Mouse (Mus musculus): ENCODE results near the gene Limd2.
A peak's percentile ranks its signal among the peaks of the same experiment; 100 is the strongest.
"Not testable (repeated sequence)": the region's sequence is repeated elsewhere in the genome, so short reads cannot be mapped to it uniquely, and the experiment has no call there.

The Limd2 gene

DNA sequence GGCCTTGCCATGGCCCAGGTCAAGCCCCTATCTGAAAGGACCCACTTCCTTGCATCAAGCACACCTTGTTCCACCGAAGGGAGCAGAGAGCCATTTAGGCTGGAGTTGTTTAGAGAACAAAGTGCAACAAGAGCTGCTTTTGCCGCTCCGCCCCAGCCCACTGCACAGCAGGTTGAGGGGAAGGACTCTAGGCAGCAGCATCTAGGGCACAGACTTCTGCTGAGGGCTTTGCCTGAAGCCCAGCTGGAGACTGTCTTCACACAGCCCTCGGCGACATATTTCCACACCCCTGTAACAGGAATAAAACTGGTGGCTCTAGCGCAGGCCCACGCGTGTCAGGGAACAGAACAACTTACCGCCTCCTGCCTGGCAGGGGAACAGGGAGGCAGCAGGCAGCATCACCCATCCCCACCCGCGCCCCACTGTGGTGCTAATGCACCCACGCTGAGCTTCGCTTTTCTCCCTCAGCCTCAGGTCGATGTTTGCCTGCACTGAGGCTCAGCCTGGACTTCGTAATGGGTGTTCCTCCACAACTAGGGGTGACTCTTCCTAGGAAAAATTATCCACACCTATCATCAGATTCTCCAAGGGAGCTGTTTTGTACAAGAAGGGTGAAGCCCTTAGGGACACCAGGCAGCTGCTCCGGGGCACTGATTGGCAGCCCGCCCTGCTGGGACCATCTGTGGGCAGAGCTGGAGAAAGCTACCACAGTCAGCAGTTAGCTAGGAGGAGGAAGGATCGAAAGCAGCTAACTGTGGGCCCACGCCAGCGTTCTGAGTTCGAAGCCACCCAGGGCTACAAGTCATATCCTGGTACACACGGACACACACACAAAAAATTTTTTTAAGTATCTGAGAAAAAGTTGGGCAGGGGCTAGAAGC is at the start of gene Limd2, which contains the start of gene Gm10840:
Gene Limd2, minus strand, starts transcription at position 20 of the 881 bp plus-strand sequence.
Gene Gm10840, plus strand, starts transcription at position 10 of the 881 bp plus-strand sequence.
- no peak for DNase-seq (ENCODE audit: extremely low read depth, low read depth, low spot score)

DNA sequence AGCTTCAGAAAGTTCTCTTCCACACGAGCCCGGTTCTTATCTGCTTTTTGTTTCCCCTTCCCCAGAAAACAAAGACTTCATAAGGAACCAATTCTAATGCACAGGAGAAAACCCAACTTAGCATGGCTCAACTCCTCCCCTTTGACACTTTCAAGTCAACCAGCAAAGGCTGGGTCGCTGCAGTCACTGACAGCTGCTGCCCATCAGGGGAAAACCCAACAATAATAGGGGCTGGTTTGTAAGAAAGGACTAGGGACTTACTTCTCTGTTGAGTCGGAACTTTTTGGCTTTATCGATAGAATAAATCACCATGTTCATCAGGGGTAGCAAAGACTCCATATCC is 41.4 kb upstream of the Limd2 start, which contains the start of gene Strada:
Gene Strada, minus strand, starts transcription at position 46 of the 343 bp plus-strand sequence.
- DNase-seq (ENCODE audit: extremely low read depth, low read depth, low spot score): no peak

DNA sequence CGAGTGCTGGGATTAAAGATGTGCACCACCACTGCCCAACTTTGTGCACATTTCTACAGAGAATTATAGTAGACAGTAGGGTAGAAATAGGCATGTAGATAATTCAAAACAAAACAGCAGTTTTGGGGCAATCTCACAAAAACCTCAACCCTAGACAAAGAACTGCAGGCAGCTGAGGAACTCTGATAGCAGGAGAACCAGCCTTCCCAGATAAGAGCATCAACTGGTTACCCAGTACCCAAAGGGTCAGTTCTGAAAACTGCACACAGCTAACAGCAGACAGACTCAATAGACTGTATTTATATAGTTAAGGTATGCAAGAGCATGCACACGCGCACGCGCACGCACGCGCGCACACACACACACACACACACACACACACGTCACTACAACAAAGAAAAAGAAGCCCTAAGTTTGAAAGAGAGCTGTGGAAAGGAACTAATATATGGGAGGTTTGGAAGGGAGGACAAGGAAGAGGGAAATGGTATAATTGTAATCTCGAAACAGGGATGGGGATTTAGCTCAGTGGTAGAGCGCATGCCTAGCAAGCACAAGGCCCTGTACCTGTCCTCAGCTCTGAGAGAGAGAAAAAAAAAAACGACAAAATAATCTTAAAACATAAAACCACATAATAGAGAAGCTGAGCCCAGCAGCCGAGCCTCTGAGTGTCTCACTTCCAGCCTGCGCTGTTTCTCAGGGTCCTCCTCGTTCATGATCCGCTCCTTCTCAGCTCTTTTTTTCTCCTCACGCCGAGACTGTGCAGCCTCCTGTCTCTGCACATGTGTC is 40.9 kb upstream of the Limd2 start:
- no peak for DNase-seq (ENCODE audit: extremely low read depth, low read depth, low spot score)

DNA sequence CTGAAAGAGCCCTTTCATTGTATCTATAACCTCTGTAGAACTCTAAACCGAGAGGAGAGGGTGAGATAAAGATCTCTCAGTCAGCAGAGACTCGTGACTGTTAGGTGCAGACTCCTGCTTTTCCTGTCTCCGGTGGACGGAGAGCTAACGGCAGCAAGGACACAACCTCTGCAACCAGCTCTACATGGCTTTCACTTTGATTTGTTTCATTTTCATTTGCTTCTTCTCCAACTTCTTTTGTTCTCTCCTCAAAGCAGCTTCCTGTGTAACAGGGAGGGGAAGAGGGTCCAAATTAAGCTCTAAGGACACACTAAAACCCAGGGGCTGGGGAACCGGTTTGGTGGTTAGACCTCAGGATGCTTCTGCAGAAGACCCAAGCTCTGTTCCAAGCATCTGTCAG is 40.1 kb upstream of the Limd2 start:
- no peak for DNase-seq (ENCODE audit: extremely low read depth, low read depth, low spot score)

DNA sequence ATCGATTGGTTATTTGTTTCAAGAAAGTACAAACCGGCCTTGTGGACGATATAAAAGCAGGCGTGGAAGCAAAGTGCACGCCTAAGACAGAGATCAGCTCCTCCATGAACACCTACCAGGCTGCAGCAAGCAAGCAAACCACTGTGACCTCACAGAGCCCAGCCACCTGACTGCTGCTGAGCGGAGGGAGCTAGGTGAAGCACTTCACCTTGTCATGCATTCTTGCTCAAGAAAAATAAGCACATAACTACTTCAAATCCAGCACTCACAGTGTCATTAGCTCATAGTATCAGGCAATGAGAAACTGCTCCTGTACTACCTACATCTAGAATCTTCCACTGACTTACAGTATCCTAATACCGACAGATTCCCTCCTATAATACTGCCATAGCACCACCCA is 39.3 kb upstream of the Limd2 start:
- not testable (repeated sequence) for DNase-seq (ENCODE audit: extremely low read depth, low read depth, low spot score)

DNA sequence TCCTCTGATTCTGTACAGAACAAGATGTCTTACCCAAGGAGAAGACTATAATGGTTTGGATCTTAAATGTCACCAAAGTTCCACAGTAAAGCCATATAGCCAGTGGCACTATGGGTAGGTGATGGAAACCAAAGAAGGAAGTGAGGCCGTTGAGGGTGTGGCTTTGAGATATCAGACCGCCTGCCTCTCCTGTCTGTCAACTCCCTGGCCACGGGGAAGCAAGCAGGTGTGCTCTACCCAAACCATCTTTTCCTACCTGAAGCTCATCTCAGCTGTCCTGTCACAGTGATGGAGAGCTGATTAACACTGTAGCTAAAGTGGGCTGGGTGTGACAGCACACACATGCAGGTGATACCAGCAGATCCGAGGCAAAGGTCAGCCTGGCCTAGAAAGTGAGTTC is 37.6 kb upstream of the Limd2 start:
- DNase-seq (ENCODE audit: extremely low read depth, low read depth, low spot score): no peak

DNA sequence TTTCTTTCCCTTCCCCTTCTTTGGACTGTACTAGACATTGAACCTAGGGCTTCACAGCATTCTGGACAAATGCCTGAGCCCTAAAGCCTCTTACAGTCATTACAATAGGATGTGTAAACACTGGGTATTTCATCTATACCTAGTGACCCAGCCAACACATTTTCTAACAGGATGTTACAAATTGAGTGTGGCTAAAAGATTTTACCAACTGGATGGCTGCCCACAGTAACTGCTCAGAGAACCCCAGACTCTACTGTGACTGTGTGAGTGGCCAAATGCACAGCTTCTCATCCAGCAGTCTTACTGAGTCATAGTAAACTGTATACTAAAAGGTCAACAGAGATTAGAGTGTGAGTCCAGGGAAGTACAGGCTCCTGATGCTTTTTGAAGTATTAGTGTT is 34.7 kb upstream of the Limd2 start:
- no peak for DNase-seq (ENCODE audit: extremely low read depth, low read depth, low spot score)

DNA sequence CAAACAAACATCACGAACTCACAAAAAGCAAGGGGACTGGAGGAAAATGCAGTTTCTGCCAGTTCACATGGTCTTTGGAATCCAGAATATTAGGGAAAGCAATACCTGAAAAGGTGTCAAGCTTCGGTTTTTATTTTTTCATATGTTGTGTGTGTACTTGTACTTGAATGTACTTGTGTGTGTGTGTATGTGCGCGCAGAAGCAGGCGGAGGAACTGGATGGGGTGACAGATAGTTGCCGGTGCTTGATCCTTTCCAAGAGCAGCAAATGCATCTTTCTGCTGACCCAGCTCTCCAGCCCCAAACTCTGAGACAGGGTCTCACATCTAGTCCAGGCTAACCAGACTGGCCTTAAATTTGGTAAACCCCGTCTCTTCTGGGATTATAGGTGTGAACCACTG is 34.2 kb upstream of the Limd2 start:
- no peak for DNase-seq (ENCODE audit: extremely low read depth, low read depth, low spot score)

DNA sequence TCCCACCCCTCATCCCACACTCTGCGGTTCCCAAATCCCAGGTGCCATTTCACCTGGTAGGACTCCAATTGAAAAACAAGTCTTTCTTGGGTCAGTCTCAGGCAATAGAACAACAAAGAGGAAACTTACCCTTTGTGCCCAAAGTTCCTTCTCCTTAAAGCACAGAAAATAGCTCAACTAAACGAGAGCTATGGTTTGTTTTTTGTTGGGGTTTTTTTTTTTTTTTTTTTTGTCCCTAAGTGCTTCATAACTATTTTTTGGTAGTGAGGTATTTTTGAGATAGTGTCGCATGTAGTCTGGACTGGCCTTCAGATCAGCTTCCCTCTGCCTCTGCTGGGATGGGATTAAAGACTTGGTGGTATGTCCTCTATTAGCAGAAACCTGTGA is 33.5 kb upstream of the Limd2 start:
- DNase-seq (ENCODE audit: extremely low read depth, low read depth, low spot score): no peak

DNA sequence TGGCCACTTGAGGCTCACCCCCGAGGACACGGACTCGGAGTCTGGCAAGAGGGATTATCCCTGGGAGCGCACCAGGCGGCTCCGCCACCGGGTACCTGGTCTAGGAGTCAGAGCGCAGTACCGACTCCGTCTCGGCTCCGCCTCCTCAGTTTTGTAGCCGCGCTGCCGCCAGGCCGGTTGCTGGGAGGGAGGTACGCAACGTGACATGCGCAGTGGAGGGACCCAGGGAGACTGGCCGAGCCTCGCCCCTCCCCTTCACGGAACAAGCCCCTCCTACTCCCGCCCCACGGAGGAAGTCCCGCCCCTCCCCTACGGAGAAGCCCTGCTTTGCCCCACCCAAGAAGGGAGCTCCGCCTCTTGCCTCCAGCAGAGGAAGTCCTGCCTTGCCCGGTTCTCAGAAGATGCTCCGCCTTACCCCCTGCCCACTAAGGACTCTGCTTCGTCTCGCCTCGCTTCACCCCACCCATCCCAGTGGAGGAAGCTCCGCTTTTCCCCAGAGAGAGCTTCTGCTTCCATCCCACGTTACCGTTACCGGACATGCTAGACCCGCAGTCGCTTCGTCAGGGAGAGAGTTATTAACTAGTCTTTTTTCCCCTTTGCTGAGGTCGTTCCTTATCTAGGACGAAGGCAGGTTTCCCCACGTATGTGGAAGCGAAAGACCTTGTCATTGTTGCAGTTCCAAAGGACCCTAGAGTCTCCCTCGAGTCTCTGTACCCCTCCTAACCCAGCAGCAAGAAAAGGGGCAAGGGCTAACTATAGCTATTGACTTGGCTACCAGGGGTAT is 32.9 kb upstream of the Limd2 start:
- peak; percentile 72 for DNase-seq (ENCODE audit: extremely low read depth, low read depth, low spot score)

DNA sequence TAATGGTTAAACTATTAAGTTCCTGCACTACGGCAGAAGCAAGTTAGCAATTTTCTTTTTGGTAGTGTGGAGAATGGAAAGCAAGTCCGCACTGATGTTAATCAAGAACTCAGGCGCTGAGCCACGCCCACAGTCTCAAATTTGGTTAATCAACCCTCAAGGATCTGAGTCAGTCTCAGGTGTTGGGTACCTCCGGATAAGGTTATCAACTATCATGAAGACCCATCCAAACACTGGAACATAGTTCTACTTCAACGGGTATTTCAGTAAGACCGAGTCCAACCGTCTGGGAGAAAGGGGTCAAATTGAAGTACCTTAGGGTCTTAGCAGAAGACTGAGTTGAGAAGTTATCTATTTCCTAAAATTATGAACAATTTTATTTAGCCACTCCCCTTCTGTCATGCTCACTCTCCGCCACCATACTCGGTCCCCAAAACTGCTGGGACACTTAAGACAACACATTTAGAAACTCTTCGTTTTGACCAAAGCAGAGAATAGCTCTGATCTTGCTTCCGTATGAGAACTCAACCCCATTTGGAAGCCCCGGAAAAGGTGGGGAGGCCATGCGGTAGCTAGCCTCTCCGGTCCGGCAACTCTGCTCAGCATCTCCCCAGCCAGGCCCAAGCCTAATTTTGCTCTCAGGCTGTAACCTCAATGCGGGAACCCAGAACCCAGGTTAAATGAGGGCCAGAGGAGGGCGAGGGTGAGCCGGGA is 32.2 kb upstream of the Limd2 start:
- DNase-seq (ENCODE audit: extremely low read depth, low read depth, low spot score): no peak

DNA sequence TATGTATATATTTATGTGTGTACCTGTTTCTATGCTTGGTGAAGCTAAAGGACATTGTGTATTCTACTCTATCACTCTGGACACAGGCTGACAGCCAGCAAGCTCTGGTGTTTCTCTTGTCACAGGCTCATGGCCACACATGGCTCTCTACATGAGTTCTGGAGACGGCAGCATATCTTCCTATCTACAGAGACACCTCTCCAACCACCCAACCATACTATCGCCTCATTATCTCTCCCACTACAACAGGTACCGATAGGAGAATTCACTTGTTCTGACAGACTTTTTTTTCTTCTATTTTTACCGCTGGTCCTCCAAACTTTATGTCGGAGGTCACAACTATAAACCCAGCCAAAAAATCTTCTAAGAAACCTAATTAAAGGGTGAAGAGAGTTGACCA is 31.6 kb upstream of the Limd2 start:
- no peak for DNase-seq (ENCODE audit: extremely low read depth, low read depth, low spot score)

DNA sequence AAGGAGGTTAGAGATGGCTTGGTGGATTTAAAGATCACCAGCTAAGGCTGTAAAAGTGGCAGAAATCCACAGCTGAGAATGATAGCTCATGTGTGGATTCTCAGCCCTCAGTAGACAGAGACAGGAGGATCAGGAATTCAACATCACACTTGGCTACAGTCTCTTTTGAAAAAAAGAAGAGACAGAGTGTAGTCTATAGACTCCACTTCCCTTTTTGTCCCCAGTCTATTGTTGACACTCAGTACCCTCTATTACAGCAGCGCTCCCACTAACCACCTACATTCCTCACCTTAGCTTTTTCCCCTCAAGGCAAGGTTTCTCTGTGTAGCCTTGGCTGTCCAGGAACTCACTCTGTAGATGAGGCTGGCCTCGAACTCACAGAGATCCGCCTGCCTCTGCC is 31.1 kb upstream of the Limd2 start:
- DNase-seq (ENCODE audit: extremely low read depth, low read depth, low spot score): no peak

DNA sequence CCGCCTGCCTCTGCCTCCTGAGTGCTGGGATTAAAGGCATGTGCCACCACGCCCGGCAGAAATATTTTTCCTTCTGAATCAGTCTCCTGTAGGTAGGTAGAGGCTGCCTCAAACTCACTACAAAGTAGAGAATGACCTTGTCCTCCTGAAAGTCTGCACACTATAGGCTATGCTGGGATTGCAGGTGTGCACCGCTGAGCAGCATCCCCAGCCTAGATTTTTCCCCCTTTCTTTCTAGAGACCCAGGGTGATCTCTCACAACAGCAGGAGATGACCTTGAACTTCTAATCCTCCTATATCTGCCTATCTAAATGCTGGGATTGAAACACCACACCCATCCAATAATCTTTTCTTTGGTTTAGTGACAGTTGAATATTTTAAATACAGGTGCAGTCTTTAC is 26.7 kb upstream of the Limd2 start:
- DNase-seq (ENCODE audit: extremely low read depth, low read depth, low spot score): no peak

DNA sequence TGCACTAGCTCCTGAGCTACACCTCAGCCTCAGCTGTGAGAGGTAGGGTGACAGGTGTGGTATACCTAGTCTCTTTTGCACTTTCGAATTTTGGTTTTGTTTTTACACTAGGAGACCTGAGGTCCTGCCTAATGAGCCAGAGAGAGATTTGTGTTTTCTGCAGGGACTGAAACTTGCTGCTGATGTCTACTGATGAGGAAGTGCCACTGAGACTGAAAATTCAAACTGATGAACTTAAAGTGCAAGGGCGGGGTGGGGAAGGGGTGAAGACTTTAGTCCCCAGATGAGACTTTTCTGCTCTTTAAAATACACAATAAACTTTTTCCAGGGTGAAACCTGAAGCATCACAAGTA is 19.8 kb upstream of the Limd2 start:
- no peak for DNase-seq (ENCODE audit: extremely low read depth, low read depth, low spot score)

DNA sequence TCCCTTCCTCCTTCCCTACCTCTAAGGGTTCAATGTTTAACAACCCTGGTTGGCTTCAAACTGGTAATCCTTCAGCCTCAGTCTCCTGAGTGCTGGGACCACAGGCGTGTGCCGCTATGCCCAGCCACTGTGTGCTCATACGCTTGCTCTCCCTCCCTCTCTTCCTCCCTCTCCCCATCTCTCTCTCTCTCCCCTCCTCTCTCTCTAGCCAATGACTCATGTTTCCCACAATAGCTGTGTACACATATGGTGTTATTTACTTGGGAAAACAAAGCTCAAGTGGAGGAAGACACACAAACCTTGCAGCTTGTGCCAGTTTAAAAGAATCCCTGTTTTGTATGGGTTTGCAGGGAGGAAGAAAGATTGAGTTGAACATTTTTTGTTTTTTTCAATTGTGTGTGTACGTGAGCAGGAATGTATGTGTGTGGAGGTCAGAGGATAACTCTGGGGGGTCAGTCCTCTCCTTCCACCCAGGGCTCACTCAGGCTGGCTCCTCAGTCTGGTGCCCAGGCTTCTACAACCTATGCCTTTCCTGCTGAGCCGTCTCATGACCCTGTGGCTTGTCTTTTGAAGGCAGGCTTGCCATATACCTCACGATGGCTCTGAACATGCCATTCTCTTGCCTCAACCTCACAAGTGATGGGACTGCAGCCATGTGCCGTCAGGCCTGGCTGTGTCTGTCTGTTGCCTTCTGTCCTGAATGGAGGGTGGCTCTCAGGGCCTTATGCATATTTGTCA is 19.2 kb upstream of the Limd2 start:
- DNase-seq (ENCODE audit: extremely low read depth, low read depth, low spot score): no peak

DNA sequence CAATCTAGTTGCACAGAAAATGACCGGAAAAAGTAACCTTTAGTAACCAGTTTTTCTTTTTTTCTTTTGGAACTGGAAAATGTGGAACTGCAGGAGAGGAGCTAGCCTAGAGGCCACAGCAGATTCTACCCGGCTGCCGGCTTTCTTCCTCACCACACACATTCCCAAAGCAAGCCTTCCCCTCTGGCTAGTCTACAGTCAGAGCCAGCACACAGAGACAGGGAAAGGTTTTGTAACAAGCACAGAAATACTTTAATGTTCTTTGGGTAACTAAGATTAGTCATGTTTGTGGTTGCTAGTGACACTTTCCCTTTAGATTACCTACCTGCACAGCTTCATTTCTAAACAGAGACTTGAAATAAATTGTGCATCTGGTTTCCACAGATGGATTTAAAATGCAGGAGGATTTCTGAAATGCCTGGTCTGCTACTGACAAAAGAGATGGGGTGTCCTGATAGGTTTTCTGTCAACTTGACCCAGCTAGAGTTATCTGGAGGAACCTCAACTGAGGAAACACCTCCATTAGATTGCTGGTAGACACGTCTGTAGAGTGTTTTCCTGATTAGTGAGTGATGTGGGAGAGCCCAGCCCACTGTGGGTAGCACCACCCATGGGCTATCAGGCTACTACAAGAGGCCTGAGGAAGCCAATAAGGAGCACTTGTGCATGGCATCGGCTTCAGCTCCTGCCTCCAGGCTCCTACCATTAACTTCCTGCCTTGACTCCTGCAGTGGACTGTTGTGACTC is 17.5 kb upstream of the Limd2 start:
- no peak for DNase-seq (ENCODE audit: extremely low read depth, low read depth, low spot score)

DNA sequence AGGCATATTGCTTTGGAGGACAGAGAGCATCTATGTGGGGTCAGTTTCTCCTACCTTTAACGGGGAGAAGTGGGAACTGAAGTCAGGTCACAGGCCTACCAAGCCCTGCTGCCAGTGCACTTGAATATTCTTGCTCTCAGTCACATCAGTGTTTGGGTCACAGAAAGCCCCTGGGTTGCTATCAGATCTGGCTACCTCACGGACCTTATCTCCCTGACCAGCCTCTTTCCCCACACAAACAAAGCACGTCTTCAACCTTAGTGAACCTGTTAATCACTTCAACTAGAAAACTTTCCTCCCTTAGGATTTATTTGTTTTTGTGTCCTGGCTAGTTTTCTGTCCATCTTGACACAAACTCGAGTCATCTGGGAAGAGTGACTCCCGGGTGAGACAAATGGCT is 15.7 kb upstream of the Limd2 start:
- no peak for DNase-seq (ENCODE audit: extremely low read depth, low read depth, low spot score)

DNA sequence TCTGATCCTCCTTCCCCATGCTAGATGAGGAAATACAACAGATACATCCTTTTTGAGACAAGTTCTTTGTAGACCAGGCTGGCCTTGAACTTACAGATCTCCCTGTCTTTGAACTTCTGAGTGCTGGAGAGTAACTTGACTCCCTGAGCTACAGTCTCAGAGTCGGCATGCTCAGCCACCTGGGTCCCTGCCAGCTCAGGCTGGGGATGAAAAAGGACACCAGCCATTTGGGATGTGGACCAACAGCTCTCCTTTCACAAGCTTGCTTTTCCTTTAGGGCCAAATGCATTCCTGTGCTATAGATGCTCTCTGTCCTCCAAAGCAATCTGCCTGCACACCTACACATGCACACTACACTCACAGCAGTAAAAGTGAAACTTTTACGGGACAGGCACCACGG is 14.4 kb upstream of the Limd2 start:
- DNase-seq (ENCODE audit: extremely low read depth, low read depth, low spot score): no peak

DNA sequence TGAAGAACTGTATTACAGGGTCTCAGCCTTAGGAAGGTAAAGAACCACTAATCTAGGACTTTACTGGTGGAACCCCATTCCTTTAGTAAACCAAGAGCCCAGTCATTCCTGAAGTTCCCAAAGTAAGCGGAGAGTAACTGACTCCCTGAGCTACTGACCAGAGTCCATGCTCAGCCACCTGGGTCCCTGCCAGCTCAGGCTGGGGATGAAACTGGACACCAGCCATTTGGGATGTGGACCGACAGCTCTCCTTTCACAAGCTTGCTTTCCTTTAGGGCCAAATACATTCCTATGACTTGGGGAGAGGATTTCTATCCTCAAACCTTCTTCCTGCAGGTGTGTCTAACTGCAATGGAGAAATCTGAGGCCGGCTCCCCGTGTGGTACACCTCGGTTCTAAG is 13.7 kb upstream of the Limd2 start:
- DNase-seq (ENCODE audit: extremely low read depth, low read depth, low spot score): no peak
